Mouse (Mus musculus) neural tube, embryonic 14.5 days (tissue): ENCODE data around the gene Samd10. TPM values are rescaled to one million over a fixed set of nuclear protein-coding genes. Genes with fewer than 3 reads are reported as not detected.

Source experiments
- ATAC-seq: fragments of 200-750 bp; cut with Nextera tagmentation; 2 replicates; pipeline ENCODE4 v1.8.0; 2017; ENCODE audit warnings: low read depth, mild to moderate bottlenecking, moderate TSS enrichment, moderate library complexity
- H3K27ac ChIP-seq: fragments of 300-500 bp; sonication (generic); 2 replicates; pipeline ENCODE4 v1.5.1; 2014; ENCODE audit warnings: low read depth, mild to moderate bottlenecking, control low read depth, low read length, moderate library complexity, mixed read lengths
- H3K27me3 ChIP-seq: fragments of 300-500 bp; sonication (generic); 2 replicates; pipeline ENCODE4 v1.6.1; 2014; ENCODE audit warnings: low read length; ENCODE audit not compliant: control insufficient read depth, insufficient read depth
- H3K36me3 ChIP-seq: fragments of 300-500 bp; sonication (generic); 2 replicates; pipeline ENCODE4 v1.6.1; 2014; ENCODE audit warnings: low read length, mixed read lengths; ENCODE audit not compliant: control insufficient read depth, insufficient read depth
- H3K4me1 ChIP-seq: fragments of 300-500 bp; sonication (generic); 2 replicates; pipeline ENCODE4 v1.6.1; 2014; ENCODE audit warnings: low read length; ENCODE audit not compliant: control insufficient read depth, insufficient read depth
- H3K4me2 ChIP-seq: fragments of 300-500 bp; sonication (generic); 2 replicates; pipeline ENCODE4 v1.6.1; 2014; ENCODE audit warnings: mild to moderate bottlenecking, low read depth, low read length, control low read depth
- H3K4me3 ChIP-seq: fragments of 300-500 bp; sonication (generic); 2 replicates; pipeline ENCODE4 v1.5.1; 2014; ENCODE audit warnings: low read depth, low read length, control low read depth, mixed read lengths
- H3K9ac ChIP-seq: fragments of 300-500 bp; sonication (generic); replicated peaks from 2 replicates; pipeline ENCODE4 v1.6.1; 2014; ENCODE audit warnings: low read depth, mild to moderate bottlenecking, control low read depth, low read length, mixed read lengths
- H3K9me3 ChIP-seq: fragments of 300-500 bp; sonication (generic); 2 replicates; pipeline ENCODE4 v1.6.1; 2016; ENCODE audit warnings: low read length; ENCODE audit not compliant: control insufficient read depth
- WGBS: fragments of 180-500 bp; shearing (Covaris S2); extraction: QIAGEN DNeasy Blood & Tissue Kit; methylation state at CpG from one replicate; pipeline ENCODE4 v1.1.7; 2014; 5-methylcytosine and 5-hydroxymethylcytosine counted together
- polyA plus RNA-seq: library from polyadenylated mRNA; unstranded; fragments of >200 nt; fragmentation: Nextera tagmentation; extraction: Ambion mirVana; gene quantifications from 2 replicates; pipeline ENCODE4 v1.2.1, GENCODE M21; 2014

Samd10 gene
- polyA plus RNA-seq, 1 experiment from 2014 or later, result 220 TPM

DNA sequence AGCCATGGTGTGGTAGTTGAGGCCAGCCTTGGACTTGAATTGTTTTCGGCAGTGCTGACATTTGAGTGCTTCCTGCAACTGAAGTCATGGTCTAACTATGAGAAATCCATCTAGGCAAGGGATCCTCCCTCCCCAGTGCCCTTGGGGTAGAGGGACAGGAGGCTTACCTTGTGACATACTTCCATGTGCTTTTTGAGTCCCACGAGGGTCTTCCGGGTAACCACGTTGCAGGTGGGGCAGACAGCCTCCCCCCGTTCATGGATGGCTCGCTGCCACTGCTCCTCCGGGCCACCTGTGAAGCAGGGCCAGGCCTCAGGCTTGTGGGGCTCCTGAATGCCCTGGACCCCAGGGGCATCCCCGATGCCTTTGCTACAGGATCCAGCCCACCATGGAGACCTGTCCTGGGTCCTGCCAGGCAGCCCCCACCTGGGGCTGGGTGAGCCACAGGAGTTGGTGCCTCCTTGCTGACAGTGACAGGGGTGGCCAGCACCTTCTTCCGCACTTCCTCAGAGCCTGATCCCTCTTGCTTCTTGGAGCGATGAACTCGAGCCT lies 10.7 kb downstream of the Samd10 start:
- Histone ChIP-seq H3K27me3 (no peaks in the 10 kb centered on the region), H3K4me2 (no peak overlapping the region), H3K9me3 (no peaks in the 10 kb centered on the region), H3K4me3 (no peak overlapping the region), H3K9ac (no peak overlapping the region), H3K4me1 (peaks cover 16% of the 10 kb centered on the region), H3K36me3 (peaks cover 64% of the 10 kb centered on the region), H3K27ac (no peak overlapping the region)
- WGBS, result 92% methylated on average over 11 of the region's 11 CpGs
- no peak for ATAC-seq

DNA sequence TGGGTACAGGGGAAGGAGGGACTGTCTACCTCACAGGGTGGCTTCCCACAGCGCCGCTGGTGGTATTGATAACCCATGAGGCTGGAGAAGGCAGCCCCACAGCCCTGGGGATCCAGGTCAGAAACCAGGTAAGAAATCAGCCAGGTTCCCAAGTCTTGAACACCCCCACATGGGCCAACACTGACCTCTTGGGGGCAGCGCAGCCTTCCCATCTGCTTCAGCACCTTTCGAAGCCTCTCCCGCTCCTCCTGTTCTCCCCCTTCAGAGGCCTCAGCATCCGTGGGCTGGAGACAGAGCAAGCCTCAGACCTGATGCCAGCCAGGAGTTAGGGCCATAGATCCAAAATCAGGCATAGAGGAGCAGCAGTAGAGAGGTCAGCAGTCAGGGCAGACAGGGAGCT lies 11.2 kb downstream of the Samd10 start:
- Histone ChIP-seq H3K36me3 (peaks cover 65% of the 10 kb centered on the region), H3K4me2 (no peak overlapping the region), H3K9ac (no peak overlapping the region), H3K27me3 (no peaks in the 10 kb centered on the region), H3K4me3 (no peak overlapping the region), H3K9me3 (no peaks in the 10 kb centered on the region), H3K4me1 (peaks cover 13% of the 10 kb centered on the region), H3K27ac (no peak overlapping the region)
- no peak for ATAC-seq
- WGBS, result 84% methylated on average over 6 of the region's 6 CpGs

- H3K4me3 ChIP-seq, result no peak overlapping the region
- 97% methylated on average over 3 of the region's 3 CpGs for WGBS
- no peak overlapping the region for H3K27ac ChIP-seq
- peaks cover 65% of the 10 kb centered on the region for H3K36me3 ChIP-seq
- ATAC-seq, result no peak
- H3K4me1 ChIP-seq, result peaks cover 11% of the 10 kb centered on the region
- H3K9ac ChIP-seq, result no peak overlapping the region
- H3K27me3 ChIP-seq, result no peaks in the 10 kb centered on the region
- H3K9me3 ChIP-seq, result no peaks in the 10 kb centered on the region
- H3K4me2 ChIP-seq, result no peak overlapping the region
Observed at GRCm38 (mm10) chr2:181586124-181586523, 12.9 kb downstream of the Samd10 start.

- 88% methylated on average over 5 of the region's 5 CpGs for WGBS
- ATAC-seq, result no peak
- Histone ChIP-seq H3K27ac (no peak overlapping the region), H3K4me3 (no peak overlapping the region), H3K9ac (no peak overlapping the region), H3K4me1 (peaks cover 10% of the 10 kb centered on the region), H3K27me3 (no peaks in the 10 kb centered on the region), H3K9me3 (no peaks in the 10 kb centered on the region), H3K36me3 (peaks cover 62% of the 10 kb centered on the region), H3K4me2 (no peak overlapping the region)
Observed at GRCm38 (mm10) chr2:181585506-181585905, 13.5 kb downstream of the Samd10 start.

DNA sequence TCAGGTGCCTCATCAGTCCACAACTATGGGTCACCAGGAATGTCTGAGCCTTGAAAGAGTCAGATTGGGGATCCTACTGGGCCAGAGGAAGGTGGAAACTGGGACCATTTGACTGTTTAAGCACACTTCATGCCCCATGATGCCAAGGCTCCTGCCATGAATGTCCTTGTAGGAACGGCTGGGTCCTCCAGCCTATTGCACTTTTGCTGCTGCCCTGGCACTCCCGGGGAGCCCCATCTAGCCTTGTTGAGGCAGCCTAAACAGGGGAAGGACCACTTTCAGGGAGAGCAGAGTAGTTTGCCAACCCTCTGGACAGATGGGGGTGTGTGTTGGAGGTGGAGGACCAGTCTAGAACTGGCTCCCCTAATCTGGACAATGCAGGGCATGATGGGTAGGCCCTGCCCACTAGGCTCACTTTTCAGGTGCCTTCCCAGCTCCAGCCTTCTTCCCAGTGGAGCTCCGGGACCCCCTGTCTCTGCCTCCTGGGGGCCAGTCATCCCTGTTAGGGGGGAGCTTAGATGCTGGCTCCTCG lies 14.5 kb downstream of the Samd10 start, which contains the start of gene Uckl1:
Uckl1 (minus strand) TSS at position 482 of the 532 bp plus-strand sequence.
- no peaks in the 10 kb centered on the region for H3K9me3 ChIP-seq
- no peak within 1 kb of the TSS for H3K4me3 ChIP-seq
- ATAC-seq, result no peak
- H3K4me2 ChIP-seq, result no peak within 1 kb of the TSS
- H3K36me3 ChIP-seq, result peaks cover 55% of the 10 kb centered on the region
- WGBS, result 92% methylated on average over 4 of the region's 4 CpGs
- H3K4me1 ChIP-seq, result peaks cover 14% of the 10 kb centered on the region
- no peak within 1 kb of the TSS for H3K9ac ChIP-seq
- H3K27ac ChIP-seq, result no peak within 1 kb of the TSS
- no peaks in the 10 kb centered on the region for H3K27me3 ChIP-seq

DNA sequence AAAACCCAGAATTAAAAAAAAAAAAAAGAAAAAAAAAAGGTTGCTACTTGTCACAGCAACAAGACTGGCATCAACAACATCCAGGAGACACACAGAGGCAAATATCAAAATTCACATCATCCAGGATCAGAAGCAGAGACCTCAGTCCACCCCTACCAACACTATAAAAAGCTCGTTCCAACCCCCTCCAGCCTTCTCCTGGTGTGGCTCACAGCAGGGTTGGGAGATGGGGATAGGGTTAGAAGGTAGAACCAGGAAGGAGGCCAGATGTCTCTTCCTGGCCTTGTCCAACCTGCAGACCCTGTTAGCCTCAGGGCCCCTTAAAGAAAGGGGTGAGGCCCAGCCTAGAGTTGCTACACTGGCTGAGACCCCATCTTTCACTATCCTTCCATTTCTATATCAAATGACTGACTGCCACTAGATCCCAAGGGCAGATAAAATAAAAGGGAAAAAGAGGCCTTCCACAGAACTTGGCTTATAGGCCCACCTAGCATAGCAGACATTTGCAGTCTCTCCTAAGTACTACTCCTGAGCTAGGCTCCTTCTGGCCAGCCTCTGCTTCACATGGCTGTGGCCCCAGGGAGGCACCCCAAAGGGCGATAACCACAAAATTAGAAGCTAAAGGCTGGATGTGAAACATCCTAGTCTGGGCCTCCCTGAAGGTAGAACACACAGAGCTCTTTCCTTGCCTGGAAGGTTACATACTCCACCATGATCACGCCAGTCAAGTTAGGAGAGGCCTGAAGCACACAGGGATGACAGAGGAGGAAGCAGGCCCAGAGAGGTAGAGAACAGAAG lies 15.4 kb downstream of the Samd10 start:
- Histone ChIP-seq H3K9me3 (no peaks in the 10 kb centered on the region), H3K4me2 (no peak overlapping the region), H3K9ac (no peak overlapping the region), H3K27me3 (no peaks in the 10 kb centered on the region), H3K4me1 (peaks cover 14% of the 10 kb centered on the region), H3K4me3 (no peak overlapping the region), H3K36me3 (peaks cover 48% of the 10 kb centered on the region), H3K27ac (no peak overlapping the region)
- ATAC-seq, result no peak
- WGBS, result 93% methylated on average over 3 of the region's 3 CpGs

GRCm38 (mm10) chr2:181582939-181583338 lies 16.1 kb downstream of the Samd10 start:
- Histone ChIP-seq H3K27me3 (no peaks in the 10 kb centered on the region), H3K36me3 (peaks cover 41% of the 10 kb centered on the region), H3K27ac (no peak overlapping the region), H3K9ac (no peak overlapping the region), H3K9me3 (no peaks in the 10 kb centered on the region), H3K4me3 (no peak overlapping the region), H3K4me1 (peaks cover 14% of the 10 kb centered on the region), H3K4me2 (no peak overlapping the region)
- WGBS, result 95% methylated on average over 1 of the region's 1 CpGs
- ATAC-seq, result no peak

GRCm38 (mm10) chr2:181582358-181582757 lies 16.7 kb downstream of the Samd10 start:
- peak overlapping the region; percentile 90 for H3K27ac ChIP-seq
- ATAC-seq, result no peak
- H3K4me2 ChIP-seq, result peak overlapping the region; percentile 92
- WGBS, result 88% methylated on average over 2 of the region's 2 CpGs
- peaks cover 37% of the 10 kb centered on the region for H3K36me3 ChIP-seq
- no peak overlapping the region for H3K9ac ChIP-seq
- H3K9me3 ChIP-seq, result no peaks in the 10 kb centered on the region
- peaks cover 17% of the 10 kb centered on the region for H3K4me1 ChIP-seq
- H3K27me3 ChIP-seq, result no peaks in the 10 kb centered on the region
- H3K4me3 ChIP-seq, result no peak overlapping the region; the same call in 1 of the 2 replicates
